Mouse (Mus musculus): ENCODE results near the gene AU040320.

- TF ChIP-seq POLR2A (IDR thresholded peaks at IDR 0.05; ENCODE audit: insufficient read depth, low read depth, low read length): no peak
- no peak for TF ChIP-seq CTCF (IDR thresholded peaks at IDR 0.05; ENCODE audit: insufficient read depth, low read depth, low read length)
Observed at GRCm38 (mm10) chr4:126831122-126831521, 77.8 kb downstream of the AU040320 start.
